Mouse (Mus musculus) cerebellum, postnatal 4 days (tissue): ENCODE data around the gene Zhx3.

Experiments
- DNase-seq, 2 experiments: peaks; one replicate each; pipeline ENCODE4 v3.0.0; 2022; ENCODE audit warnings: low spot score in 2 of 2, mixed read lengths in 1 of 2

The Zhx3 gene

GRCm38 (mm10) chr2:160729851-160730796 lies 142.7 kb downstream of the Zhx3 start:
- DNase-seq, result no peak

- no peak for DNase-seq
Measured at GRCm38 (mm10) chr2:160729436-160729835, 143.4 kb downstream of the Zhx3 start.

GRCm38 (mm10) chr2:160728972-160729371 lies 143.8 kb downstream of the Zhx3 start:
- no peak for DNase-seq

GRCm38 (mm10) chr2:160725877-160726864 lies 146.6 kb downstream of the Zhx3 start:
- no peak for DNase-seq

GRCm38 (mm10) chr2:160724536-160724935 lies 148.3 kb downstream of the Zhx3 start:
- no peak for DNase-seq

GRCm38 (mm10) chr2:160723613-160724375 lies 149.0 kb downstream of the Zhx3 start:
- no peak for DNase-seq

- DNase-seq, result no peak
Measured at GRCm38 (mm10) chr2:160722714-160723113, 150.1 kb downstream of the Zhx3 start.

GRCm38 (mm10) chr2:160718811-160719210 lies 154.0 kb downstream of the Zhx3 start:
- no peak for DNase-seq

GRCm38 (mm10) chr2:160717269-160717668 lies 155.5 kb downstream of the Zhx3 start:
- DNase-seq, result peak in 1 of 2 experiments; percentile 57

GRCm38 (mm10) chr2:160715463-160716030 lies 157.3 kb downstream of the Zhx3 start:
- DNase-seq, result no peak

- no peak for DNase-seq
Measured at GRCm38 (mm10) chr2:160707673-160708072, 165.1 kb downstream of the Zhx3 start.

- DNase-seq, result no peak
Measured at GRCm38 (mm10) chr2:160702824-160703223, 170.0 kb downstream of the Zhx3 start.

- DNase-seq, result no peak
Measured at GRCm38 (mm10) chr2:160701603-160702002, 171.2 kb downstream of the Zhx3 start.

GRCm38 (mm10) chr2:160700271-160700670 lies 172.5 kb downstream of the Zhx3 start:
- DNase-seq, result no peak
